Comparison of ENCODE assay signal across 16 mouse cellular contexts in the genomic region with DNA sequence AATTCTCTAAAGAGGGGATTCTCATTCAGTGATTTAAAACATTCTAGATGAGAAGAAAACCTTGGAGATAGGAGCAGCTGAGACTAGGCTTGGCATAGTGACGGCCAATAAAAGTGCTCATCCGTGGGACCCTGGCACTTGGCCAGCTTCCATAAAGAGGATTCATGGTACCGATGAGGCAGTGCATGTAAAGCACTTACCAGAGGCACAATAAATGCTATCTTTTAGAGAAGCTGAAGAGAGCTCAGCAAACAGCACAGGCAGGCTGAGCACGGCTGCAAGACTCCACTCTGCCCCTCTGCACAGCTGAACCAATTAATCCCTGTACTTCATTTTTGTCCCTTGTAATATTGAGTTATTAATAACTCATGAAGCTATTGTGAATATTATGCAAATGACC.
DNase-seq lines count a peak whose midpoint lies in the region; ATAC-seq and TF ChIP-seq lines count a peak whose summit lies in the region.
"Had no signal": no experiment of that assay in that cellular context is flagged by ENCODE, and none has a peak within 500 bp of the region (broad histone marks: within the 10 kb centered on the region; RNA-seq: fewer than 3 reads in every experiment).

No protein-coding gene starts in this region.

- no peak for TF ChIP-seq CTCF in intestine, postnatal 0 days (IDR thresholded peaks at IDR 0.05; ENCODE audit: low read depth)

- no peaks in the 10 kb centered on the region for H3K9me3 ChIP-seq in forebrain, embryonic 15.5 days
- no peaks in the 10 kb centered on the region for H3K9me3 ChIP-seq in midbrain, embryonic 14.5 days (ENCODE audit: control insufficient read depth, low read length)
- no peaks in the 10 kb centered on the region for H3K9me3 ChIP-seq in intestine, postnatal 0 days (ENCODE audit: control insufficient read depth)
- H3K9me3 ChIP-seq: limb, embryonic 10.5 days had no signal

- no peaks in the 10 kb centered on the region for H3K27me3 ChIP-seq in forebrain, embryonic 15.5 days
- no peaks in the 10 kb centered on the region for H3K27me3 ChIP-seq in midbrain, embryonic 14.5 days (ENCODE audit: control insufficient read depth, insufficient read depth, low read length)
- H3K27me3 ChIP-seq in intestine, postnatal 0 days (replicated peaks; ENCODE audit: control insufficient read depth, insufficient read depth, low read length), result no peaks in the 10 kb centered on the region

- peak; percentile 46; the same call in 1 of the 2 replicates for ATAC-seq in forebrain, embryonic 15.5 days (replicated peaks)
- peak; percentile 17; the same call in 1 of the 2 replicates for ATAC-seq in midbrain, embryonic 14.5 days (ENCODE audit: low FRiP score, low TSS enrichment)
- ATAC-seq in intestine, postnatal 0 days, result no peak
- ATAC-seq: activated CD4-positive, CD25-positive, alpha-beta regulatory T cell, adult 4 months had no signal

- H3K4me1 ChIP-seq in forebrain, embryonic 15.5 days, result no peaks in the 10 kb centered on the region
- H3K4me1 ChIP-seq in midbrain, embryonic 14.5 days (ENCODE audit: control insufficient read depth, insufficient read depth, low read length), result no peaks in the 10 kb centered on the region
- no peaks in the 10 kb centered on the region for H3K4me1 ChIP-seq in intestine, postnatal 0 days (replicated peaks; ENCODE audit: control insufficient read depth, insufficient read depth, low read length)

- H3K9ac ChIP-seq in forebrain, embryonic 15.5 days (replicated peaks), result no peak overlapping the region
- no peak overlapping the region for H3K9ac ChIP-seq in midbrain, embryonic 14.5 days (replicated peaks; ENCODE audit: low read length)
- H3K9ac ChIP-seq in intestine, postnatal 0 days (ENCODE audit: low read depth, low read length), result no peak overlapping the region
- H3K9ac ChIP-seq: liver, embryonic 14.5 days had no signal

- no peak overlapping the region for H3K27ac ChIP-seq in forebrain, embryonic 15.5 days (replicated peaks)
- no peak overlapping the region for H3K27ac ChIP-seq in midbrain, embryonic 14.5 days (replicated peaks; ENCODE audit: low read depth, low read length)
- H3K27ac ChIP-seq in intestine, postnatal 0 days (ENCODE audit: low read depth, low read length), result no peak overlapping the region
- H3K27ac ChIP-seq: limb, embryonic 10.5 days; liver, embryonic 14.5 days had no signal

- WGBS in forebrain, embryonic 15.5 days, result 35% methylated on average over 4 of the region's 4 CpGs
- WGBS in midbrain, embryonic 14.5 days, result 38% methylated on average over 4 of the region's 4 CpGs
- WGBS in intestine, postnatal 0 days, result 28% methylated on average over 4 of the region's 4 CpGs

- DNase-seq in kidney, postnatal 10 days, result peak; percentile 5
- DNase-seq in kidney, postnatal 36 days, result no peak
- DNase-seq in brain, adult 2 months (ENCODE audit: low read depth, low spot score), result peak; percentile 20
- DNase-seq in midbrain, embryonic 14.5 days, result peak; percentile 61
- DNase-seq in heart, adult 9 months (ENCODE audit: low spot score in 2 of 2), result no peak
- DNase-seq: heart, adult 11 months; heart, postnatal 14 days; kidney, adult 9 months; layer of hippocampus, adult 9-11 months; lung, postnatal 4 days; thymus, adult 18-20 months had no signal

- no peaks in the 10 kb centered on the region for H3K36me3 ChIP-seq in forebrain, embryonic 15.5 days
- H3K36me3 ChIP-seq in midbrain, embryonic 14.5 days (ENCODE audit: control insufficient read depth, insufficient read depth, low read length), result no peaks in the 10 kb centered on the region
- no peaks in the 10 kb centered on the region for H3K36me3 ChIP-seq in intestine, postnatal 0 days (ENCODE audit: control insufficient read depth, insufficient read depth)
- H3K36me3 ChIP-seq: limb, embryonic 10.5 days had no signal

- no peak overlapping the region for H3K4me2 ChIP-seq in forebrain, embryonic 15.5 days (replicated peaks)
- H3K4me2 ChIP-seq in midbrain, embryonic 14.5 days (ENCODE audit: low read length), result no peak overlapping the region
- H3K4me2 ChIP-seq in intestine, postnatal 0 days (replicated peaks; ENCODE audit: low read depth), result no peak overlapping the region

- no peak overlapping the region for H3K4me3 ChIP-seq in forebrain, embryonic 15.5 days
- no peak overlapping the region for H3K4me3 ChIP-seq in midbrain, embryonic 14.5 days (replicated peaks; ENCODE audit: low read depth, low read length)
- H3K4me3 ChIP-seq in intestine, postnatal 0 days (ENCODE audit: low read depth, low read length), result no peak overlapping the region
- H3K4me3 ChIP-seq: limb, embryonic 10.5 days had no signal

Comparison
In these comparisons a context has a peak if more than half of its experiments do, and no peak if none do; other contexts are left out.
1. DNase-seq: peak in kidney, postnatal 10 days (single experiment), brain, adult 2 months (single experiment) and midbrain, embryonic 14.5 days (single experiment); none in kidney, postnatal 36 days (0 of 2) and heart, adult 9 months (0 of 2).